Mouse (Mus musculus) ES-E14 (cell line): ENCODE measurements around the gene Wnt9b.

Source experiments
- CHD2 ChIP-seq: IDR thresholded peaks from 2 replicates; pipeline ENCODE4 v1.6.1; 2014; ENCODE audit warnings: mild to moderate bottlenecking, low read depth, low read length, inconsistent platforms
- HCFC1 ChIP-seq: IDR thresholded peaks from 2 replicates; pipeline ENCODE4 v1.6.1; 2012; ENCODE audit warnings: low read length, inconsistent platforms, borderline replicate concordance; ENCODE audit not compliant: insufficient read depth
- MAFK ChIP-seq: IDR thresholded peaks from 2 replicates; pipeline ENCODE4 v1.6.1; 2014; ENCODE audit warnings: mild to moderate bottlenecking, low read depth, low read length, inconsistent platforms; ENCODE audit not compliant: insufficient read depth
- ZC3H11A ChIP-seq: IDR thresholded peaks from 2 replicates; pipeline ENCODE4 v1.6.1; 2012; ENCODE audit warnings: low read depth, mild to moderate bottlenecking, inconsistent platforms, low read length, borderline replicate concordance
- ZNF384 ChIP-seq: IDR thresholded peaks from 2 replicates; pipeline ENCODE4 v1.6.1; 2012; ENCODE audit warnings: low read depth, low read length, inconsistent platforms

DNA sequence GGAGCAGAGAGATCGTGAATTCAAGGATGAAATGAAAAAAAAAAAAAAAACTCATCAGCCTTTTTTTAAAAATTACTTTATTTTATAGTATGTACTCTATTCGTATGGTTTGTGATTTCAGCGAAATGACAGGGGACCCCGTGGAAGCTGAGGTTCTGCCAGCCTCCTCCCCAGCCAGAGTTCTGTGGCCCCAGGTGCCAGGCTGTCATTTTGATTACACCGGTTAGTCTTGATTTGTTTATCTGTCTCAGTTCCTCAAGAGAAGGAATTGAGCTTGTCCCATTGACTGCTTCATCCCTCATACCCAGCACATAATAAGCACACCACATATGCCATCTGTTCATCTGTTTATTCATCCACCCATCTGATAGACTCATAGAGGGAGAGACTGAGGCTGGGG is 30.2 kb downstream of the Wnt9b start:
- TF ChIP-seq MAFK (no peak), ZC3H11A (no peak), HCFC1 (no peak), ZNF384 (no peak), CHD2 (no peak)
